Mouse (Mus musculus): ENCODE results near the gene Zfp52. TPM values are rescaled to one million over a fixed set of nuclear protein-coding genes. Genes with fewer than 3 reads are reported as not detected.

Gene Zfp52
- polyA plus RNA-seq (2015; fragmentation: Nextera tagmentation; extraction: Ambion mirVana): 2.0 and 2.4 TPM in 2 replicates

DNA sequence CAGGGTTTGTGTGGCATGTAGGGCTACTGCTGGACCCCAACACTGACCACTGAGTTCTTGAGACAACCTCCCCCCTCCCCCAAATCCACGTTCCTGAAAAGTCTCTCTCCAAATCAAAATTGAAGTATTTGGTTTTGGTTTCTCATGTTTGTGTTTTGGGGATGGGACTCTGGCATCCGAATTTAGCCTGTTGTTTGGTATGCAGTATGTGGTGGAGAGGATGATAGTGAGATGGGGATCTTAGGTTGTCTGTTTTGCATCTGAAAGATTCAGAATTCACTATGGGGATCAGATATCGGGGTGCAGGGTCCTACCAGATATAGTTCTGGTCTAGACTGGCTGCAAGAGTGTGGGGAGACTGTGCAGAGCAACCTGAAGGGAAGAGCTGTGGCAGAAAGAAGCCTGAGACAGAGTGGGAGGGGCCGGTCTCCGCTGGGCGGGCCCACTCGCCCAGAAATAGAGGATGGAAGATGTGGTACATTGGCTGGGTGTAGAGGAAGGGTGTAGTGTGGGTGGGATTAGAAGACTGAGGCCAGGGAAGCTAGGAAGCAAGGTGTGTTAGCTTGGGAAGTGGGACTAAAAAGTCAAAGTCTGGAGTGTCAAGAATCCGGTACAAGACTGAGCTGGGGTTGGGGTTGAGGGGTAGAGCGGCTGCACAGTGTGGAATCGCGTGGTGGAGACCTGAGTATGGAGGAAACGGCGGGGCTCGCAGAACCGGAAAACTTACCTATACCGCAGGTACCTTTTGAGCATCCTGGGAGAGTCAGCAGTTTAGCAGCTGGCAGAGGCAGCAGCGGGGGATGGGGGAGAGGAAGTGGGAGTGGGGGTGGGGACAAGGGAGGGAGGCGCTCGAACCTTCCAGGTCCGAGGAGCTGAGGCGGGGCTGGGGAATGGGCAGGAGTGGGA, at the start of gene Zfp52:
Gene Zfp52 (plus strand): TSS at position 444 of the 906 bp plus-strand sequence.
- Histone ChIP-seq H3K4me2 (replicated peaks) (peak within 1 kb of the TSS; percentile 76), H3K27me3 (no peaks in the 10 kb centered on the region), H3K36me3 (no peaks in the 10 kb centered on the region), H3K4me3 (peak within 1 kb of the TSS; percentile 46), H3K9me3 (no peaks in the 10 kb centered on the region), H3K4me1 (peaks cover 23% of the 10 kb centered on the region), H3K9ac (replicated peaks) (peak within 1 kb of the TSS; percentile 54), H3K27ac (replicated peaks) (no peak within 1 kb of the TSS)
- WGBS: 3% methylated on average over 21 of the region's 21 CpGs
- peak; percentile 60 for ATAC-seq (replicated peaks)

DNA sequence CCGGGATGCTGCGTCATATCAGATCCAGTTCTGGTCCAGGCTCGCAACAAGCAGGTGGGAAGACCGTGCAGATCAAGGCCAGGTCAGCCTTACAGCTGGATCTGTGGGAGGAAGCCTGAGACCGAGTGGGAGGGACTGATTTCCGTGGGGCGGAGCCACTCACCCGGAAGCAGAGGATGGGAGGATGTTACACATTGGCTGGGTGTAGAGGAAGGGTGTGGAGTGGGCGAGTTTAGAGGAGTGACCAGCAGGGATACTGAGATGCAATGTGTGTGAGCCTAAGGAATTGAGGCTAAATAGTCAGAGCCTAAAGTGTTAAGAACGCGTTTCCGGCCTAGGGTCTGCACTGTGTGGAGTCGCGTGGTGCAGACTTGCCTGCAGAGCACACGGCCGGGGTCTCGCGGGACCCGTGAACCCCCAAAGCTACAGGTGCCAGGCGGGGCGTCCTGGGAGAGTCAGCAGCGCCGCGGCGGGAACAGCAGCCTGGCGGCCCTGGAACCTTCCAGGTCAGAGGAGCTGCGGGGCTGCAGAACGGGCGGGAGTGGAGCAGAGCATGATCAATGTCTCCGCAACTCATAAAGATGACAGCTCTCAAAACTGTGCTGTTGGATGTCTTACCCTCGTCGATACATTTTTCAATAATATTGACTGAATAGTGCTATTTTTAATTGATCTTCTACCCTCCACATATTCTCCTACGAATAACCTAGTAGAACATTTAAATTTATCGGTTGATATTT, 46.4 kb upstream of the Zfp52 start, which contains the start of gene Zfp53:
Gene Zfp53 (plus strand): TSS at position 239 of the 740 bp plus-strand sequence.
- Histone ChIP-seq H3K27me3 (no peaks in the 10 kb centered on the region), H3K4me3 (peak within 1 kb of the TSS; percentile 76), H3K4me1 (peaks cover 8% of the 10 kb centered on the region), H3K27ac (replicated peaks) (peak within 1 kb of the TSS; percentile 63), H3K36me3 (no peaks in the 10 kb centered on the region), H3K4me2 (replicated peaks) (peak within 1 kb of the TSS; percentile 60), H3K9ac (replicated peaks) (peak within 1 kb of the TSS; percentile 66), H3K9me3 (no peaks in the 10 kb centered on the region)
- under 1% methylated on average over 34 of the region's 34 CpGs for WGBS
- ATAC-seq (replicated peaks): peak; percentile 99

DNA sequence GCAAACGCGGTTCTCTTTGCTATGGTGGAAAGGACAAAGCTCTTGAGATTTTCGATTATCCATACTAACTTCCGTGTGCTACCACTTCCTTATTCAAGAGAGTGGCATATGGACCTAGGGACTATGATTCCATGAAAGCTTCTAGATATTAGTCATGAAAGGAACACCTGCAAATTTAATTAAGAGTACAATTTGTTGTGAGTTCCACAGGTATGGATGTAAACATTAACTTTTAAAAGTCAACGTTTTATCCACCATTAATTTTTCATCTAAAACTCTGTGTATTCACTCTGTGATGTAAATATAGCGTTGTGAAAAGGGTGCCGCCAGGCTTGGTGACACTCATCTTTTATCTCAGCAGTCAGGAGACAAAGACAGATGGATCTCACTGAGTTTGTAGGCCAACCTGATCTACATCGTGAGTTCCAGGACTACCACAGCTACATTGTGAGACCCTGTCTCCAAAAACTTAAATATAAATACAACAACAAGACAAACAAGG, 45.8 kb upstream of the Zfp52 start:
- Histone ChIP-seq H3K27ac (replicated peaks) (0 out of 2 replicates have a peak overlapping the region, but pooled peaks have one; percentile 63), H3K9ac (replicated peaks) (peak overlapping the region; percentile 66), H3K36me3 (no peaks in the 10 kb centered on the region), H3K4me1 (peaks cover 8% of the 10 kb centered on the region), H3K27me3 (no peaks in the 10 kb centered on the region), H3K4me3 (peak overlapping the region; percentile 76), H3K4me2 (replicated peaks) (peak overlapping the region; percentile 60), H3K9me3 (no peaks in the 10 kb centered on the region)
- peak; percentile 17 for ATAC-seq (replicated peaks)
- WGBS: 20% methylated on average over 8 of the region's 8 CpGs

DNA sequence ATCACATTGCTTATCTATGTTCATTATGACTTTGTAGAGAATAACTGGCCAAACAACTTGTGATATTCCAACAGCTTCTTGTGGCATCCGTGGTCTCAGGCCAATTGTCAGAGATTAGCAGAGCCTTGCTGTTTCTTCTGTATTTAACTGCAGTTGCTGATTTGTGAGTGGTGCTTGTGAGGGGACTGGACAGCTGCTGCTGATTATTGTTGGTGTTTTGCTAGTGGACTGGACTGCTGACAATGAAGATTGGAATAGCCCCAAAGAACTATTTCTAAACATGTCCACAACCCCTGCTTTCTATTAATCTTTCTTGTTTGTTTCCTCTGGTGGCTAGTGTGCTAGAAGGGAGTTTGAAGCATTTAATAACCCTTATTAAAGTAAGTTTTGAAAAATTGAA, 34.0 kb upstream of the Zfp52 start:
- no peaks in the 10 kb centered on the region for H3K4me1 ChIP-seq
- H3K9ac ChIP-seq (replicated peaks): no peak overlapping the region
- no peak overlapping the region for H3K4me2 ChIP-seq (replicated peaks)
- H3K36me3 ChIP-seq: peaks cover 9% of the 10 kb centered on the region
- no peaks in the 10 kb centered on the region for H3K9me3 ChIP-seq
- 79% methylated on average over 1 of the region's 1 CpGs for WGBS
- no peak overlapping the region for H3K4me3 ChIP-seq
- no peak for ATAC-seq (replicated peaks)
- no peaks in the 10 kb centered on the region for H3K27me3 ChIP-seq
- H3K27ac ChIP-seq (replicated peaks): no peak overlapping the region

DNA sequence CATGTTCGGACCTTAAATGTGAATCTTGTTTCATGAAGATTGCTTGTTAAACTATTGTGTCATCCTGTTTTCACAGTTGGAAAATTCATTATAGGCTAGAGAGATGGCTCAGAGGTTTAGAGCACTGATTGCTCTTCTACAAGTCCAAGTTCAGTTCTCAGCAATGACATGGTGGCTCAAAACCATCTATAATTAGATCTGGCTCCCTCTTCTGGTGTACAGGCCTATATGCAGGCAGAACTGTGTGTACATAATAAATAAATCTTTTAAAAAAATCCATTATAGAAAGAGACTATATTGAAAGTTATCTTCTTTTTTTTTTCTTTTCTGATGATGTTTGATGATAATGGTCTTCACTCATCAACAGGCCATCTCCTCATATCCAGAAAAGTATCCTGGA, 30.8 kb upstream of the Zfp52 start:
- Histone ChIP-seq H3K36me3 (peaks cover 21% of the 10 kb centered on the region), H3K4me3 (no peak overlapping the region), H3K27me3 (no peaks in the 10 kb centered on the region), H3K4me2 (replicated peaks) (no peak overlapping the region), H3K27ac (replicated peaks) (no peak overlapping the region), H3K4me1 (no peaks in the 10 kb centered on the region), H3K9me3 (no peaks in the 10 kb centered on the region), H3K9ac (replicated peaks) (no peak overlapping the region)
- ATAC-seq (replicated peaks): no peak
- 96% methylated on average over 1 of the region's 1 CpGs for WGBS

DNA sequence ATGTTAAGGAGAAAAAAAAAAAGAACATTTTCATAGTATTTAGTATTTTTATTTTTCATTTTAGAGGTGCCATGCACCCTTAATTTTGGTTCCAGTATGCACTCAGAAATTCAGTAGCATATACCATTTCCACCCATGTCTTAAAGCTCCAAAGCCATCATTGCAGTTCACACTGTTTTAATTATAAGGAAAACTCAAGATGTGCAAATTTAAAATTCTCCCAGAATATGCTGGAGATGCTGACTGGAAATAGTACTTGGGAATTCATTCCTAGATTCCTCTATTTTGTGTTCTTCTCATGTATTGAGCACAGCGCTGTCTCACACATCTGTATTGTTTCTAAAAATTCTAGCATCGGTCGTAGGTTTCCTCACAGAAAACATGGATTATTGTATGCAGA, 29.1 kb upstream of the Zfp52 start:
- Histone ChIP-seq H3K27ac (replicated peaks) (no peak overlapping the region), H3K9me3 (no peaks in the 10 kb centered on the region), H3K36me3 (peaks cover 22% of the 10 kb centered on the region), H3K9ac (replicated peaks) (no peak overlapping the region), H3K27me3 (no peaks in the 10 kb centered on the region), H3K4me2 (replicated peaks) (no peak overlapping the region), H3K4me1 (no peaks in the 10 kb centered on the region), H3K4me3 (no peak overlapping the region)
- WGBS: 93% methylated on average over 3 of the region's 3 CpGs
- no peak for ATAC-seq (replicated peaks)

DNA sequence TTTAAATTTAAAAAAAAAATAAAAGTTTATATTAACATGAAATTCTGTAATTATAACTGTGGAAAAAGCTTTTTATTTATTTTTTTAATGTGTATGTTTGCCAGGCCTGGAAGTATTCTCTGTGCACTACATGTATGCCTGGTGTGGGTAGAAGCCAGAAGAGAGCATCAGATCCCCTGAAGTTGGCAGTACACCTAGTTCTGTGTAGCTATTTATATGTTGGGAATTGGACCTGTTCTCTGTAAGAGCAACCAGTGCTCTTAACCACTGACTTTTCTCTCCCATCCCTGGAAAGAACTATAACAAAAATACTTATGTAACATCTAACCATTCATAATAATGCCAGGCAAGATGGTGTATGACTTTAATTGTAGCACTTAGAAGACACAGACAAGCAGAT, 25.6 kb upstream of the Zfp52 start:
- Histone ChIP-seq H3K9ac (replicated peaks) (no peak overlapping the region), H3K9me3 (no peaks in the 10 kb centered on the region), H3K36me3 (peaks cover 22% of the 10 kb centered on the region), H3K4me3 (no peak overlapping the region), H3K27me3 (no peaks in the 10 kb centered on the region), H3K27ac (replicated peaks) (no peak overlapping the region), H3K4me2 (replicated peaks) (no peak overlapping the region), H3K4me1 (no peaks in the 10 kb centered on the region)
- no peak for ATAC-seq (replicated peaks)

GRCm38 (mm10) chr17:21515403-21516105, 19.8 kb upstream of the Zfp52 start:
- H3K9ac ChIP-seq (replicated peaks): peak overlapping the region; percentile 51
- peak; percentile 47 for ATAC-seq (replicated peaks)

DNA sequence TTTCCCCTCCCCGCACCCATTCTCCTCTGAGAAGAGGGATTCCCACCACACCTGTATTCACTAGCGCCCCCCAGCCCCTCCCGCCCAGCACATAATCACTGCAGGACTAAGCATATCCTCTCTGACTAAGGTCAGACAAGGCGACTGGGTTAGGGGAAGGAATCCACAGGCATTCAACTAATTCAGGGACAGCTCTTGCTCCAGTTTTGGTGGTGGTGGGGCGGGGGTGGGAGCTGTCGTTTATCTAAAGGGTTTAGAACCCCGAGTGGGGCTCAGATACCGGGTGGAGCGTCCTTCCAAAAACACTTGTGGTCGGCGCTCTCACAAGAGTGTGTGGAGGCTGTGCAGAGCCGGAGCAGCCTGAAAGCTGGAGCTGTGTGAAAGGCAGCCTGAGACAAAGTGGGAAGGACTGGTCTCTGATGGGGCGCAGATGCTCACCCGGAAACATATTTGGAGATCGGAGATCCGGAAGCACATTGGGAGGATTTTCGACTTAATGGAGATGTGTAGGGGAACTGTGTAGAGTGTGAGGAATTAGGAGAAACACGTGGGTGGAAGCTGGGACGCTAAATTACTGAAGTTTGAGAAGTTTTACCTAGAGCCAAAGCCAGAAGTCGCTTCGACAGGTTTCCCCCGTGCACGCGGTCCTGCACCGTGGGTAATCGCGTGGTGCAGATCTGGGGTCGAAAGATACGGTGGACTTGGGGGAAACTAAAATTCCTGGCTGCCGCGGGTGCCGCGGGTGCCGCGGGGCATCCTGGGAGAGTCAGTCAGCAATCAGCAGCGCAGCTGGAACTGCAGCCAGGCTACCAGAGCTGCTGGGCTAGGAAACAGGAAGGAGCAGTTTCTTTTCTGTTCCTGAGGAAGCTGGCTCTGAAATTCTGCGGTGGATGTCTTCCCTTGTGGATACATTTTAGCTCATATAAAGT, 18.9 kb upstream of the Zfp52 start:
- Histone ChIP-seq H3K27me3 (no peaks in the 10 kb centered on the region), H3K4me3 (peak overlapping the region; percentile 52), H3K4me1 (peaks cover 19% of the 10 kb centered on the region), H3K27ac (replicated peaks) (peak overlapping the region; percentile 86), H3K9ac (replicated peaks) (peak overlapping the region; percentile 51), H3K4me2 (replicated peaks) (peak overlapping the region; percentile 78), H3K9me3 (no peaks in the 10 kb centered on the region), H3K36me3 (no peaks in the 10 kb centered on the region)
- under 1% methylated on average over 37 of the region's 37 CpGs for WGBS
- peak; percentile 90 for ATAC-seq (replicated peaks)

More at GRCm38 (mm10) chr17:21515403-21516105, 19.8 kb upstream of the Zfp52 start:
- H3K4me2 ChIP-seq (replicated peaks): peak overlapping the region; percentile 78
- H3K27ac ChIP-seq (replicated peaks): peak overlapping the region; percentile 86
- H3K9me3 ChIP-seq: no peaks in the 10 kb centered on the region
- WGBS: under 1% methylated on average over 8 of the region's 8 CpGs
- peaks cover 3% of the 10 kb centered on the region for H3K36me3 ChIP-seq
- H3K4me1 ChIP-seq: peaks cover 19% of the 10 kb centered on the region
- H3K4me3 ChIP-seq: peak overlapping the region; percentile 52; the same call in 1 of the 2 replicates
- H3K27me3 ChIP-seq: no peaks in the 10 kb centered on the region

DNA sequence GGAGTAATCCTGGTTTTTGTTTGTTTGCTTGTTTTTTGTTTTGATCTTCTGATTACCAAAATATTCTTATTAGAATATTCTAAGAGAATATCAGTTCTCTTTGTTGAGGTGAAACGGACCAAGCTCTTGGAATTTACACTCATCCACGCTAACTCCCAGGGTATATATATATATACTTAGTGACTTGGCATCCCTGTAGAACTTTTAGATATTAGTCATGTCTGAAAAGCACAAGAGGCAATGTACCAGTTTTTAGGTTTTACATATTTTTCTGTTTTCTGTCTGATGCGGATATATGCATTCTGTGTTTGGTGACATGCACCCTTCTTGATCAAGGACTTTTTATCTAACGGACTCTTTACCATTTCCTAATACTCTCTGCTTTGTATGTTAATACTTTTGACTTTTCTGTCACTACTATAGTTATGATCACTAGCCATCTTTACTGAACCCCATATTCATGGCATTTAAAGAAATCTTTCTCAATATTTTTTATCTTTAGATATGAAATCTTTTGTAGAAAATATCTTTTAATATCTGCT, 18.1 kb upstream of the Zfp52 start:
- H3K4me3 ChIP-seq: peak overlapping the region; percentile 52
- no peaks in the 10 kb centered on the region for H3K27me3 ChIP-seq
- WGBS: 39% methylated on average over 4 of the region's 4 CpGs
- H3K9ac ChIP-seq (replicated peaks): peak overlapping the region; percentile 51
- peak overlapping the region; percentile 78 for H3K4me2 ChIP-seq (replicated peaks)
- H3K36me3 ChIP-seq: no peaks in the 10 kb centered on the region
- ATAC-seq (replicated peaks): 0 out of 2 replicates have a peak, but pooled peaks have one; percentile 5
- no peaks in the 10 kb centered on the region for H3K9me3 ChIP-seq
- H3K27ac ChIP-seq (replicated peaks): peak overlapping the region; percentile 86
- H3K4me1 ChIP-seq: peaks cover 19% of the 10 kb centered on the region
